Mouse (Mus musculus): ENCODE measurements around the gene B3gntl1. TPM values are rescaled to one million over a fixed set of nuclear protein-coding genes. Genes with fewer than 3 reads are reported as not detected.

The B3gntl1 gene
- polyA plus RNA-seq (2015; fragmentation: Nextera tagmentation; extraction: Ambion mirVana): 3.9 and 8.8 TPM in 2 replicates

DNA sequence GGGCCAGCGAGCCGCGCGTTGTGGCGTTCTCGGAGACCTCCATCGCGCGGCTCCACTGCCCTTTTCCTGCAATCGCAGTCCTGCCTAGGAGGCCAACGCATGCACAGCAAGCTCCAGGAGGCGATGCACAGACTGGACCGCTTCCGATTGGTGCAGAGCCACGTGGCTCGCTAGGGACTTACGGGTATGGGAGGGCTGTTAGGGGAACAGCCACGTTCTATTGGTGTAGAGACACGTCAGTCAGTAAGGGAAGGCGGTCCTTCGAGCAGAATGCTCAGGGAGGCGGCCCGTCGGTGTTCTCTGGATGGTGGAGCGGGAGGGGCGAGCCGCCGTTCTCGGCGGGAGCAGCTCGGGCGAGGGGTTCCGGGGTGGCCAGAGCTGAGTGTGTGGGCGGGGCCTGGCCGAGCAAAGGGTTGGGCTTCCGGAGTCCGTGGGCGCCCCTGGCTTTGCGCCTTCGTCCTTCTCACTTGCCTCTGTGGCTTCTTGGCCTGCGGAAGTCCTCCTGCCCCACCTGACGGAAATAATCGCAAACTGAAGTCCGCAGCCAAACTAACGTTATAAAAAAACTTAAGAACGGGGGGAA lies at the start of gene B3gntl1:
Gene B3gntl1 (minus strand): TSS at position 164 of the 583 bp plus-strand sequence.

DNA sequence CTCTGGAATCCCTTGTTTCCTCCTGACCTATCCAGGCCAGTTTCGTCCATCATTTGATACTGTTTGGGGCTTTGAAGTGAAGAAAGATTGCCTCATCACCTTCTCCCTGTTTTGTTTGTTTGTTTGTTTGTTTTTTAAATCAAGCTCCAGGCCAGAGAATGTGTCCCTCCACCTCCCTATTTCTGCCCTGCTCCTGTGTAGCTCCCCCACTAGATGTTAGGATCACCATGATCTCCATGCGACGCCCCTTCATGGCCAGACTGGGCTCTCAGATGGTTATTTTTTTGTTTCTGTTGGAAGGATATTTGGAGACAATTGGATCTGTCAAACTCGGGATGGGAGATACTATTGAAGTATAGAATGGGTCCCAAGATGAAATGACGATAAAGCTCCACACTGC lies 28.3 kb upstream of the B3gntl1 start, which contains the start of gene Metrnl:
Gene Metrnl (plus strand): TSS at position 301 of the 400 bp plus-strand sequence.

Other genes with a start within 250 kb of the B3gntl1 start
- gene Fn3k, start 238.2 kb downstream of the B3gntl1 start, polyA plus RNA-seq (2015; fragmentation: Nextera tagmentation; extraction: Ambion mirVana): 1.5 and 2.4 TPM in 2 replicates
- gene Tbcd, start 221.2 kb downstream of the B3gntl1 start, polyA plus RNA-seq (2015; fragmentation: Nextera tagmentation; extraction: Ambion mirVana): 26.7 and 29.1 TPM in 2 replicates
- 0.25 and 0.32 TPM in 2 replicates for gene Zfp750, start 153.8 kb downstream of the B3gntl1 start, polyA plus RNA-seq (2015; fragmentation: Nextera tagmentation; extraction: Ambion mirVana)
- gene Metrnl, start 28.4 kb upstream of the B3gntl1 start, polyA plus RNA-seq (2015; fragmentation: Nextera tagmentation; extraction: Ambion mirVana): 17.8 and 21.7 TPM in 2 replicates
- gene Ptchd3, start 157.1 kb upstream of the B3gntl1 start, polyA plus RNA-seq (2015; fragmentation: Nextera tagmentation; extraction: Ambion mirVana): 0.11 TPM in 1 of 2 replicates, not detected in the other

All from adrenal gland, postnatal 0 days (tissue).